In the genomic region with DNA sequence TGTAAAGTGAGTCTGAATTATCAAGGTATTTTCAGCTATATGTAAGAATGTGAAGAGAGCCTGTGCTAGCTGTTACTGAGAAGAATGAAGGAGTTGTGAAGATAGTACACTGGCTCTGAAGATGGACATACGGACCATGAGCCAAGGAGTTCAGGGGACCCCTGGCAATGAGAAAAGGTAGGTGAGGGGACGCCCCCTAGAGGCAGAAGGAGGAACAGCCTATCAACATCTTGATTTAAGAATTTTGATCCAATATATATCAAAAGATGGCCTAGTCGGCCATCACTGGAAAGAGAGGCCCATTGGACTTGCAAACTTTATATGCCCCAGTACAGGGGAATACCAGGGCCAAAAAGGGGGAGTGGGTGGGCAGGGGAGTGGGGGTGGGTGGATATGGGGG, we compare ENCODE assay signal across 21 mouse cellular contexts. TPM values are rescaled to one million over a fixed set of nuclear protein-coding genes. Genes with fewer than 3 reads are reported as not detected.
A peak's percentile ranks its signal among the peaks of the same experiment; 100 is the strongest.
DNase-seq lines count a peak whose midpoint lies in the region; ATAC-seq and TF ChIP-seq lines count a peak whose summit lies in the region.
"Not testable (repeated sequence)": the region's sequence is repeated elsewhere in the genome, so short reads cannot be mapped to it uniquely, and the experiment has no call there.
"Had no signal": no experiment of that assay in that cellular context is flagged by ENCODE, and none has a peak within 500 bp of the region (broad histone marks: within the 10 kb centered on the region; RNA-seq: fewer than 3 reads in every experiment).

No protein-coding gene starts in this region.

- H3K9ac ChIP-seq in kidney, postnatal 0 days (ENCODE audit: low read depth, low read length); liver, postnatal 0 days (replicated peaks): not testable (repeated sequence)

- peaks cover 58% of the 10 kb centered on the region for H3K4me1 ChIP-seq in bone marrow macrophage, adult 2 months (ENCODE audit: control insufficient read depth, insufficient read depth, low read length)
- H3K4me1 ChIP-seq in hindbrain, embryonic 10.5 days (replicated peaks); kidney, postnatal 0 days (replicated peaks; ENCODE audit: insufficient read depth, low read length); liver, postnatal 0 days (ENCODE audit: insufficient read depth): not testable (repeated sequence)

- 51% methylated on average over 3 of the region's 3 CpGs for WGBS in hindbrain, embryonic 10.5 days
- 41% methylated on average over 3 of the region's 3 CpGs for WGBS in kidney, postnatal 0 days
- WGBS in liver, postnatal 0 days (ENCODE audit: insufficient replicate concordance) = 33% methylated on average over 3 of the region's 3 CpGs

- TF ChIP-seq CTCF in Patski (IDR thresholded peaks at IDR 0.05) = peak; percentile 49
- TF ChIP-seq CTCF in bone marrow macrophage, adult 2 months (IDR thresholded peaks at IDR 0.05; ENCODE audit: low read depth, low read length) = peak; percentile 81
- peak; percentile 42; the same call in 1 of the 2 replicates for TF ChIP-seq CTCF in kidney, postnatal 0 days (IDR thresholded peaks at IDR 0.05; ENCODE audit: low read depth)
- peak; percentile 52 for TF ChIP-seq CTCF in liver, postnatal 0 days (IDR thresholded peaks at IDR 0.05; ENCODE audit: low read depth)

- CTCF ChIA-PET in Patski (lab: Charles Lee) = interaction anchor here (0.8 to 1.2 kb wide), 5 partner anchors 24 to 97 kb away, joined by 3 read pairs; no protein-coding TSS in a partner anchor

- H3K4me3 ChIP-seq in bone marrow macrophage, adult 2 months (ENCODE audit: insufficient read depth, low read length); hindbrain, embryonic 10.5 days; kidney, postnatal 0 days (replicated peaks; ENCODE audit: low read depth, low read length); liver, postnatal 0 days (ENCODE audit: low read depth, low read length): not testable (repeated sequence)

- not testable (repeated sequence) for H3K9me3 ChIP-seq in hindbrain, embryonic 10.5 days; kidney, postnatal 0 days (replicated peaks; ENCODE audit: low read length); liver, postnatal 0 days (ENCODE audit: low read length)

- in situ Hi-C loops in Patski (cut with MboI; ENCODE audit: low pct_unique_long_range_greater_than_20kb) = loop anchor here (5.0 kb wide), 2 partner anchors 107 to 157 kb away; no protein-coding TSS in a partner anchor

- not testable (repeated sequence) for H3K27ac ChIP-seq in bone marrow macrophage, adult 2 months (ENCODE audit: insufficient read depth, low read depth, low read length); hindbrain, embryonic 10.5 days; kidney, postnatal 0 days
- 0 out of 2 replicates have a peak overlapping the region, but pooled peaks have one; percentile 48 for H3K27ac ChIP-seq in liver, postnatal 0 days (ENCODE audit: low read depth)

- not testable (repeated sequence) for H3K27me3 ChIP-seq in Patski; hindbrain, embryonic 10.5 days (ENCODE audit: insufficient read depth, poor library complexity, severe bottlenecking); kidney, postnatal 0 days (ENCODE audit: insufficient read depth, low read length); liver, postnatal 0 days (ENCODE audit: insufficient read depth, low read length)

- peak; percentile 20 for DNase-seq in CD4-positive, CD25-positive, alpha-beta regulatory T cell, adult 2 months (ENCODE audit: low read depth, low spot score)
- not testable (repeated sequence) for DNase-seq in Patski (ENCODE audit: low read depth, low spot score); kidney, postnatal 0 days (ENCODE audit: low spot score); liver, postnatal 0 days
- peak; percentile 12 for DNase-seq in hindbrain, embryonic 10.5 days (ENCODE audit: low spot score)
- peak; percentile 17 for DNase-seq in retina, postnatal 1 day

- H3K36me3 ChIP-seq in hindbrain, embryonic 10.5 days; kidney, postnatal 0 days (ENCODE audit: insufficient read depth, low read length); liver, postnatal 0 days (replicated peaks; ENCODE audit: insufficient read depth, low read length): not testable (repeated sequence)

- TF ChIP-seq POLR2A in bone marrow macrophage, adult 2 months (IDR thresholded peaks at IDR 0.05; ENCODE audit: borderline replicate concordance, low read depth, low read length) = not testable (repeated sequence)

- TF ChIP-seq EP300 in liver, postnatal 0 days (IDR thresholded peaks at IDR 0.05; ENCODE audit: low read depth) = not testable (repeated sequence)

- H3K4me2 ChIP-seq in kidney, postnatal 0 days (ENCODE audit: low read length); liver, postnatal 0 days (ENCODE audit: low read depth, low read length): not testable (repeated sequence)

- POLR2A ChIA-PET in Patski (lab: Charles Lee) = not testable (repeated sequence)

- ATAC-seq in Patski; kidney, postnatal 0 days (replicated peaks; ENCODE audit: low FRiP score, low read depth); liver, postnatal 0 days: not testable (repeated sequence)

RNA-seq across cellular contexts. Expression of a gene that starts 19.7 kb away (rescaled TPM):
- polyA plus RNA-seq in Patski (2021) = 0.78 TPM
- 202 and 239 TPM in 2 replicates for polyA plus RNA-seq in bone marrow macrophage, adult 2 months (2012; ENCODE audit: insufficient read depth, insufficient read length, missing spikeins)
- 0.81 and 1.0 TPM in 2 replicates for polyA plus RNA-seq in hindbrain, embryonic 10.5 days (2016; fragmentation: Nextera tagmentation; extraction: Ambion mirVana)
- polyA plus RNA-seq in kidney, postnatal 0 days (2015; fragmentation: Nextera tagmentation; extraction: Ambion mirVana) = 1.5 and 1.7 TPM in 2 replicates
- 7.7 and 9.7 TPM in 2 replicates for polyA plus RNA-seq in liver, postnatal 0 days (2015; fragmentation: Nextera tagmentation; extraction: Ambion mirVana)

RNA-seq across cellular contexts. Expression of a gene that starts 24.6 kb away (rescaled TPM):
- 0.03 TPM for polyA plus RNA-seq in Patski (2021)
- polyA plus RNA-seq in bone marrow macrophage, adult 2 months (2012; ENCODE audit: insufficient read depth, insufficient read length, missing spikeins) = 194 and 220 TPM in 2 replicates
- 0.05 and 0.06 TPM in 2 replicates for polyA plus RNA-seq in hindbrain, embryonic 10.5 days (2016; fragmentation: Nextera tagmentation; extraction: Ambion mirVana)
- polyA plus RNA-seq in kidney, postnatal 0 days (2015; fragmentation: Nextera tagmentation; extraction: Ambion mirVana) = 0.36 and 0.43 TPM in 2 replicates
- polyA plus RNA-seq in liver, postnatal 0 days (2015; fragmentation: Nextera tagmentation; extraction: Ambion mirVana) = 1.8 and 2.5 TPM in 2 replicates
- polyA plus RNA-seq: forebrain, embryonic 12.5 days; forebrain, postnatal 0 days; hindbrain, embryonic 12.5 days; midbrain, embryonic 10.5 days; midbrain, embryonic 15.5 days had no signal

RNA-seq across cellular contexts. Expression of a gene that starts 58.6 kb away (rescaled TPM):
- polyA plus RNA-seq in Patski (2021) = 234 TPM
- 35.4 and 38.0 TPM in 2 replicates for polyA plus RNA-seq in bone marrow macrophage, adult 2 months (2012; ENCODE audit: insufficient read depth, insufficient read length, missing spikeins)
- 31.5 and 42.9 TPM in 2 replicates for polyA plus RNA-seq in hindbrain, embryonic 10.5 days (2016; fragmentation: Nextera tagmentation; extraction: Ambion mirVana)
- polyA plus RNA-seq in kidney, postnatal 0 days (2015; fragmentation: Nextera tagmentation; extraction: Ambion mirVana) = 118 and 131 TPM in 2 replicates
- 23.2 and 24.9 TPM in 2 replicates for polyA plus RNA-seq in liver, postnatal 0 days (2015; fragmentation: Nextera tagmentation; extraction: Ambion mirVana)

RNA-seq across cellular contexts. Expression of a gene that starts 59.4 kb away (rescaled TPM):
- polyA plus RNA-seq in Patski (2021) = not detected
- polyA plus RNA-seq in bone marrow macrophage, adult 2 months (2012; ENCODE audit: insufficient read depth, insufficient read length, missing spikeins) = 1.5 and 1.7 TPM in 2 replicates
- not detected in 2 replicates for polyA plus RNA-seq in hindbrain, embryonic 10.5 days (2016; fragmentation: Nextera tagmentation; extraction: Ambion mirVana)
- polyA plus RNA-seq in kidney, postnatal 0 days (2015; fragmentation: Nextera tagmentation; extraction: Ambion mirVana) = not detected in 2 replicates
- polyA plus RNA-seq in liver, postnatal 0 days (2015; fragmentation: Nextera tagmentation; extraction: Ambion mirVana) = 0.29 TPM in 1 of 2 replicates, not detected in the other
- polyA plus RNA-seq: embryonic facial prominence, embryonic 10.5 days; embryonic facial prominence, embryonic 15.5 days; forebrain, embryonic 12.5 days; forebrain, postnatal 0 days; heart, embryonic 14.5 days; hindbrain, embryonic 12.5 days; intestine, embryonic 16.5 days; kidney, embryonic 14.5 days; limb, embryonic 13.5 days; liver, embryonic 12.5 days; midbrain, embryonic 10.5 days; midbrain, embryonic 15.5 days; neural tube, embryonic 11.5 days; stomach, embryonic 14.5 days had no signal

Comparison
In these comparisons a context has a peak if more than half of its experiments do, and no peak if none do; other contexts are left out.
1. RNA of a gene that starts 19.7 kb away (polyA plus RNA-seq): 202 to 239 TPM in bone marrow macrophage, adult 2 months; 7.7 to 9.7 TPM in liver, postnatal 0 days, 1.5 to 1.7 TPM in kidney, postnatal 0 days, 0.81 to 1.0 TPM in hindbrain, embryonic 10.5 days and 0.78 TPM in Patski (single experiment); every median in the first group is over 10 times any median in the second.
2. RNA of a gene that starts 24.6 kb away (polyA plus RNA-seq): 194 to 220 TPM in bone marrow macrophage, adult 2 months; 1.8 to 2.5 TPM in liver, postnatal 0 days, 0.36 to 0.43 TPM in kidney, postnatal 0 days, 0.05 to 0.06 TPM in hindbrain, embryonic 10.5 days and 0.03 TPM in Patski (single experiment); every median in the first group is over 10 times any median in the second.
3. Peak in every context shown above with its lines, with median percentiles within 50 percentile points of each other: CTCF ChIP-seq.